Mouse (Mus musculus): Measurements from ENCODE around the gene Samhd1. TPM values are rescaled to one million over a fixed set of nuclear protein-coding genes. Genes with fewer than 3 reads are reported as not detected.

The Samhd1 gene
- polyA plus RNA-seq, 1 experiment: 85.8 TPM

GRCm38 (mm10) chr2:157137959-157138731 lies 3.1 kb upstream of the Samhd1 start:
- peaks cover 7% of the 10 kb centered on the region for H3K4me1 ChIP-seq (ENCODE audit: control insufficient read depth, insufficient read depth, low read length)
- TF ChIP-seq POLR2A (IDR thresholded peaks at IDR 0.05; ENCODE audit: borderline replicate concordance, extremely low read depth, low read depth, low read length) (no peak), CTCF (IDR thresholded peaks at IDR 0.05; ENCODE audit: insufficient read depth, low read length) (no peak)
- no peak for DNase-seq
- WGBS: 72% methylated on average over 9 of the region's 9 CpGs
- H3K4me3 ChIP-seq (replicated peaks; ENCODE audit: extremely low read depth, low read depth, low read length): no peak overlapping the region

- peaks cover 11% of the 10 kb centered on the region for H3K4me1 ChIP-seq (ENCODE audit: control insufficient read depth, insufficient read depth, low read length)
- no peak for DNase-seq
- TF ChIP-seq CTCF (IDR thresholded peaks at IDR 0.05; ENCODE audit: insufficient read depth, low read length) (no peak), POLR2A (IDR thresholded peaks at IDR 0.05; ENCODE audit: borderline replicate concordance, extremely low read depth, low read depth, low read length) (no peak)
- H3K4me3 ChIP-seq (replicated peaks; ENCODE audit: extremely low read depth, low read depth, low read length): no peak overlapping the region
- WGBS: 36% methylated on average over 2 of the region's 2 CpGs
Observed at GRCm38 (mm10) chr2:157136646-157137045, 1.6 kb upstream of the Samhd1 start.

- TF ChIP-seq CTCF (IDR thresholded peaks at IDR 0.05; ENCODE audit: insufficient read depth, low read length) (no peak), POLR2A (IDR thresholded peaks at IDR 0.05; ENCODE audit: borderline replicate concordance, extremely low read depth, low read depth, low read length) (no peak)
- peaks cover 11% of the 10 kb centered on the region for H3K4me1 ChIP-seq (ENCODE audit: control insufficient read depth, insufficient read depth, low read length)
- no peak overlapping the region for H3K4me3 ChIP-seq (replicated peaks; ENCODE audit: extremely low read depth, low read depth, low read length)
- 80% methylated on average over 4 of the region's 4 CpGs for WGBS
- DNase-seq: no peak
Observed at GRCm38 (mm10) chr2:157136176-157136575, 1.1 kb upstream of the Samhd1 start.

GRCm38 (mm10) chr2:157135529-157136120 lies 560 bp upstream of the Samhd1 start:
- H3K4me3 ChIP-seq (replicated peaks; ENCODE audit: extremely low read depth, low read depth, low read length): no peak overlapping the region
- TF ChIP-seq CTCF (IDR thresholded peaks at IDR 0.05; ENCODE audit: insufficient read depth, low read length) (no peak), POLR2A (IDR thresholded peaks at IDR 0.05; ENCODE audit: borderline replicate concordance, extremely low read depth, low read depth, low read length) (no peak)
- WGBS: 73% methylated on average over 10 of the region's 10 CpGs
- peaks cover 14% of the 10 kb centered on the region for H3K4me1 ChIP-seq (ENCODE audit: control insufficient read depth, insufficient read depth, low read length)
- DNase-seq: no peak

GRCm38 (mm10) chr2:157134479-157134931 lies 560 bp downstream of the Samhd1 start:
- peak overlapping the region; percentile 75 for H3K4me3 ChIP-seq (replicated peaks; ENCODE audit: extremely low read depth, low read depth, low read length)
- peaks cover 18% of the 10 kb centered on the region for H3K4me1 ChIP-seq (ENCODE audit: control insufficient read depth, insufficient read depth, low read length)
- TF ChIP-seq POLR2A (IDR thresholded peaks at IDR 0.05; ENCODE audit: borderline replicate concordance, extremely low read depth, low read depth, low read length): no peak
- TF ChIP-seq CTCF (IDR thresholded peaks at IDR 0.05; ENCODE audit: insufficient read depth, low read length): no peak
- DNase-seq: peak; percentile 56
- 1% methylated on average over 25 of the region's 25 CpGs for WGBS

- WGBS: 13% methylated on average over 11 of the region's 11 CpGs
- no peak for DNase-seq
Observed at GRCm38 (mm10) chr2:157133769-157134478, 1.1 kb downstream of the Samhd1 start.

GRCm38 (mm10) chr2:157132686-157133540 lies 2.2 kb downstream of the Samhd1 start:
- TF ChIP-seq CTCF (IDR thresholded peaks at IDR 0.05; ENCODE audit: insufficient read depth, low read length): no peak
- no peak for TF ChIP-seq POLR2A (IDR thresholded peaks at IDR 0.05; ENCODE audit: borderline replicate concordance, extremely low read depth, low read depth, low read length)
- 50% methylated on average over 3 of the region's 3 CpGs for WGBS
- Histone ChIP-seq H3K4me3 (replicated peaks; ENCODE audit: extremely low read depth, low read depth, low read length) (peak overlapping the region; percentile 14), H3K4me1 (ENCODE audit: control insufficient read depth, insufficient read depth, low read length) (peaks cover 23% of the 10 kb centered on the region)
- no peak for DNase-seq

More at GRCm38 (mm10) chr2:157133769-157134478, 1.1 kb downstream of the Samhd1 start:
- peak overlapping the region; percentile 75 for H3K4me3 ChIP-seq (replicated peaks; ENCODE audit: extremely low read depth, low read depth, low read length)
- TF ChIP-seq POLR2A (IDR thresholded peaks at IDR 0.05; ENCODE audit: borderline replicate concordance, extremely low read depth, low read depth, low read length) (no peak), CTCF (IDR thresholded peaks at IDR 0.05; ENCODE audit: insufficient read depth, low read length) (no peak)
- H3K4me1 ChIP-seq (ENCODE audit: control insufficient read depth, insufficient read depth, low read length): peaks cover 21% of the 10 kb centered on the region

GRCm38 (mm10) chr2:157132086-157132485 lies 3.0 kb downstream of the Samhd1 start:
- H3K4me1 ChIP-seq (ENCODE audit: control insufficient read depth, insufficient read depth, low read length): peaks cover 23% of the 10 kb centered on the region
- H3K4me3 ChIP-seq (replicated peaks; ENCODE audit: extremely low read depth, low read depth, low read length): no peak overlapping the region
- TF ChIP-seq POLR2A (IDR thresholded peaks at IDR 0.05; ENCODE audit: borderline replicate concordance, extremely low read depth, low read depth, low read length) (no peak), CTCF (IDR thresholded peaks at IDR 0.05; ENCODE audit: insufficient read depth, low read length) (no peak)
- no peak for DNase-seq
- WGBS: 48% methylated on average over 1 of the region's 1 CpGs
